Mouse (Mus musculus): ENCODE results near the gene Sv2a. TPM values are rescaled to one million over a fixed set of nuclear protein-coding genes. Genes with fewer than 3 reads are reported as not detected.
"Not testable (repeated sequence)": the region's sequence is repeated elsewhere in the genome, so short reads cannot be mapped to it uniquely, and the experiment has no call there.

Sv2a gene
- total RNA-seq, 4 experiments from 2014 or later = 365 to 380 (median 374) TPM

- DNase-seq (ENCODE audit: low spot score in 2 of 2) = no peak
These were observed 7.8 kb upstream of the Sv2a start for GRCm38 (mm10) chr3:96173185-96173584.

- DNase-seq (ENCODE audit: low spot score in 2 of 2) = not testable (repeated sequence)
These were observed 6.9 kb upstream of the Sv2a start for GRCm38 (mm10) chr3:96174042-96174441.

GRCm38 (mm10) chr3:96175251-96175650 is 5.7 kb upstream of the Sv2a start:
- DNase-seq (ENCODE audit: low spot score in 2 of 2) = no peak

GRCm38 (mm10) chr3:96178427-96178826 is 2.5 kb upstream of the Sv2a start:
- no peak for DNase-seq (ENCODE audit: low spot score in 2 of 2)

GRCm38 (mm10) chr3:96178902-96179301 is 2.0 kb upstream of the Sv2a start:
- DNase-seq (ENCODE audit: low spot score in 2 of 2) = no peak

- no peak for DNase-seq (ENCODE audit: low spot score in 2 of 2)
These were observed 1.4 kb upstream of the Sv2a start for GRCm38 (mm10) chr3:96179531-96179930.

GRCm38 (mm10) chr3:96181510-96182381 is 795 bp downstream of the Sv2a start:
- DNase-seq (ENCODE audit: low spot score in 2 of 2) = no peak

- DNase-seq (ENCODE audit: low spot score in 2 of 2) = no peak
These were observed 1.4 kb downstream of the Sv2a start for GRCm38 (mm10) chr3:96182382-96182776.

GRCm38 (mm10) chr3:96192977-96193376 is 12.0 kb downstream of the Sv2a start:
- no peak for DNase-seq (ENCODE audit: low spot score in 2 of 2)

- DNase-seq (ENCODE audit: low spot score in 2 of 2) = no peak
These were observed 14.0 kb downstream of the Sv2a start for GRCm38 (mm10) chr3:96194966-96195365.

GRCm38 (mm10) chr3:96195616-96196313 is 14.8 kb downstream of the Sv2a start:
- no peak for DNase-seq (ENCODE audit: low spot score in 2 of 2)

- DNase-seq (ENCODE audit: low spot score in 2 of 2) = no peak
These were observed 15.6 kb downstream of the Sv2a start for GRCm38 (mm10) chr3:96196437-96197128.

GRCm38 (mm10) chr3:96197129-96197749 is 16.3 kb downstream of the Sv2a start:
- DNase-seq (ENCODE audit: low spot score in 2 of 2) = peak; percentile 91 to 95

- DNase-seq (ENCODE audit: low spot score in 2 of 2) = no peak
These were observed 17.2 kb downstream of the Sv2a start for GRCm38 (mm10) chr3:96198181-96198580.

- not testable (repeated sequence) for DNase-seq (ENCODE audit: low spot score in 2 of 2)
These were observed 17.8 kb downstream of the Sv2a start for GRCm38 (mm10) chr3:96198601-96199251.

GRCm38 (mm10) chr3:96199731-96200130 is 18.8 kb downstream of the Sv2a start:
- no peak for DNase-seq (ENCODE audit: low spot score in 2 of 2)

- DNase-seq (ENCODE audit: low spot score in 2 of 2) = no peak
These were observed 26.9 kb downstream of the Sv2a start for GRCm38 (mm10) chr3:96207819-96208218.

- no peak for DNase-seq (ENCODE audit: low spot score in 2 of 2)
These were observed 28.3 kb downstream of the Sv2a start for GRCm38 (mm10) chr3:96209242-96209641.

- DNase-seq (ENCODE audit: low spot score in 2 of 2) = no peak
These were observed 38.3 kb downstream of the Sv2a start for GRCm38 (mm10) chr3:96219191-96219641.

GRCm38 (mm10) chr3:96219661-96220130 is 38.7 kb downstream of the Sv2a start, which contains the start of the genes Bola1 and Hist2h2ab:
Gene Bola1, minus strand, starts transcription at chr3:96219709.
Gene Hist2h2ab, plus strand, starts transcription at chr3:96219865.
- DNase-seq (ENCODE audit: low spot score in 2 of 2) = peak; percentile 74 to 82

Measured in layer of hippocampus, adult 8-10 months (tissue).